Mouse (Mus musculus) left cerebral cortex, adult 11 months (tissue): ENCODE results near the gene BC107364.
"Not testable (repeated sequence)": the region's sequence is repeated elsewhere in the genome, so short reads cannot be mapped to it uniquely, and the experiment has no call there.

Source experiments
- DNase-seq: peaks from one replicate; pipeline ENCODE4 v3.0.0; 2022; ENCODE audit warnings: low spot score

Gene BC107364

DNA sequence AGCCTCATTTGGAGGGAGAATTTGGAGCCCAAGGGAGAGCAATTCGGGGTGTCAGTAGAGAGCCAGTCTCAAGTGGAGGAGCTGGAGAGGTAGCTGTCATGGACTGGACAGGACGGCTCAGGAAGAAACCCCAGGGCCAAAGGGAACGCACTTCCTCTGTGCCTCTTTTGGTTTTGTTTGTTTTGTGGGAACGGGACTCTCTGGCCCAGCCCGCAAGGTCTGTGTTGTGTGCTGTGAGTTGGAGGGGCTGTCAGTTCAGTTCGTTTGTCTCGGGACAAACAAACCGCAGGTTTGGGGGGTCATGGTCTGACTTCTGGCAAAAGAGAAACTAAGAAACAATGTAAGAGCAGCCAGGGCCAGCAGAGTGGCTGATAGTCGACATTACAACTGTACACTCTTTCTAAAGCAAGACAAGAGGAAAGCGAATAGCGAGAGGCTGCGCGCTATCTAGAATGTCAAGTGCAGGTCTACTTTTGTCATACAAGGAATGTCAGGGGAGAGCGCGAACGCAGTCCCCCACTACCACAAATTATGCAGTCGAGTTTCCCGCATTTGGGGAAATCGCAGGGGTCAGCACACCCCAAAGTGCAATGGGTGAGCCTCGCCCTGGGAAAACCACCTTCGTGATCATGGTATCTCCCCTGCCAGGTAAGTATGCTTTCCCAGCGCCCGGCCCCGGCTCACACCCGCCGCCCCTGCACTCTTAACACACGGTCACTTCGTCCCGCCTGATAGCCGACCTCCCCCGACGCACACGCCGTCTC, 34.1 kb upstream of the BC107364 start:
- DNase-seq: not testable (repeated sequence)

DNA sequence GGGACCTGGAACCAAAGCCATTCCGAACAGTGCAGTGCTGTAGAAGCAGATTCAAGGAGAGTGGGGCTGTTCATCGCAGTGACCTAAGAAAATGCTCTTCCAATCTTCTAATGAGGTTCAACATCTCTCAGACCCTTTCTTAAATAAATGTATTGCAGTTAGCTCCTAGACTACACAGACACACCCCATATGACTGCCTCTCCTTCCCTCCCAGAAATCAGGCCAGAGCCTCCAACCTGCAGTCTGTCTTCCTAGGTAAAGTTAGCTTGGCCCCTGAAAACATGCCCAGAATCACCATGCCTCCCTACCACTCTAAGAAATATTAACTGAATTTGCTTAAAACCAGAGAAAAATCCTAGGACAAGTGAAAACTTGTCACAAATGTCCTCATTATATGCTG, 33.3 kb upstream of the BC107364 start:
- no peak for DNase-seq

DNA sequence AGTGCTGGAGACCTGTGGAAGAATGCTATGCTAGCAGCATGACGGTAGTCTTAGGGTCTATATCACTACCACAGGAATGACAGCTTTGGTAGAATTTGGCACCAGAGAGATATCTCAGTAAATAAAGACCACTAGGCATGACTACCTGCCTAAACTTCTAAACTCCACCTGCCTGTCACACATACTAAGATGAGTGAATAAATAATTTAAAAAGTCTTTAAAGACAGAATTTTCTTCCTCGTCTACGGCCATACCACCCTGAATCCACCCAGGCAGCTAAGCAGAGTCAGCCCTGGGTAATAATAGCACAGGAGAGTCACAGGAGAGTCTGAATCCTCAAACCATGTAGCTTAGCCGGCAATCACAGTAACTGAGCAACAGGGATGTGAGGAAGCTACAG, 32.8 kb upstream of the BC107364 start:
- no peak for DNase-seq

DNA sequence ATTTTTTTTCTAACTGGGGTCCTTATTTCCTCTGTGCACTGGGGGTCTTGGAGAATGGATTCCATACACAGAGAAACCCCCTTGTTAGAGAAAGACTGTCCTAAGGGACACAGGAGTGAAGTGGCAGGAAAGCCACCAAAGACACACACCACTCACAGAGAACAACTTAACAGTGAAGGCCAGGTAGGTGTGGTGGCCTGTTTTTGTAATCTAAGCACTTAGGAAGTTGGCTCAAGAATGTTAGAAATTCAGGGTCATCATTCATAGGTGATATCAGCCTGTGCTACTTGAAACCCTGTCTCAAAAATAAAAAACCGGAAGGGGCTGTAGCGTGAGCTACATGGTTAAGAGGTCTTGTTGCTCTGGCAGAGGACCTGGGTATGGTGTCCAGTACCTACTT, 31.8 kb upstream of the BC107364 start:
- DNase-seq: no peak

DNA sequence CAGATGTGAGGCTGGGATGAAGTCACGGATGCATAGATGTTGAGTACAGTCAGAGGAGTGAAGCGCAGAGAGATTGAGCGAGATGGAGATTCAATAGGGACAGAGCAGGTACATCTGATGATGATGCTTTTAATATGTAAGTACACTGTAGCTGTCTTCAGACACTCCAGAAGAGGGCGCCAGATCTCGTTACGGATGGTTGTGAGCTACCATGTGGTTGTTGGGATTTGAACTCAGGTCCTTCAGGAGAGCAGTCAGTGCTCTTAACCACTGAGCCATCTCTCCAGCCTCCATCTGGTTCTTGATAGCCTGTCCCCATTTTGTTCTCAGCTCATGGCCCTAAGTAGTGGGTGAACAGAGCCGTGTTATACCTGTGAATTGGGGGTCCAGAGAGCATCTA, 30.9 kb upstream of the BC107364 start:
- not testable (repeated sequence) for DNase-seq

DNA sequence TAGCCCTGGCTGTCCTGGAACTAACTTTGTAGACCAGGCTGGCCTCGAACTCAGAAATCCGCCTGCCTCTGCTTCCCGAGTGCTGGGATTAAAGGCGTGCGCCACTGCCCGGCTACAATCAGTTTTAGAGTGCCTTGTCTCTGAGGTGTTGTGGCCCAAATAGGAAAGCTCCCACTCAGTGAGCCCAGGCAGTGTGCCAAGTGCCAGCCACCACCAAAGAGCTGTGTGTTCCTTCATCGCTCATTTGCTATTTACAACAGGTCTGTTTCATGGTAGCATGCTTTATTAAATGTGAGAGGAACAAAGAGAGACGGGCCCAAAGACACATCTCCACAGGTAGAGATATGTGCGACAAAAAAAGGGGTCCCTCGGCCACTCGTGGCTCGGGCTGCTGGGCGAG, 30.3 kb upstream of the BC107364 start:
- DNase-seq: no peak

DNA sequence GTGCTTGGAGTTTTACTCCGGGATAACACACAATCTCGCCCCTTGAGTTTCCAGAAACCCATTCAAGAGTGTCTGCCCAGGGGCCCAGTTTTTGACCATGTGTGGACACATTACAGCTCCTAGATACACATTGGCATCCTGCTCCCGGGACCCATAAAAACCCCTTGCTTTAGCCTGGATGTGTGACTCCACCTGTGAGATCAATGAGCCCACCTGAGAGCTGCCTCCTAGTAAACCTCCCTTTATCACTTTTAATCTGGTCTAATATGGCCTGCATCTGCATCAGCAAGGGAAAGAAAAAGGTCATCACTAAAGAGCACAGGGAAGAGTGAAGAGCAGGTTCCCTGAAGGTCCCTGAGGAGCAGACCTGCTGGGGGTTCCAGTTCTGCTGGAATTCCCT, 29.8 kb upstream of the BC107364 start:
- no peak for DNase-seq

DNA sequence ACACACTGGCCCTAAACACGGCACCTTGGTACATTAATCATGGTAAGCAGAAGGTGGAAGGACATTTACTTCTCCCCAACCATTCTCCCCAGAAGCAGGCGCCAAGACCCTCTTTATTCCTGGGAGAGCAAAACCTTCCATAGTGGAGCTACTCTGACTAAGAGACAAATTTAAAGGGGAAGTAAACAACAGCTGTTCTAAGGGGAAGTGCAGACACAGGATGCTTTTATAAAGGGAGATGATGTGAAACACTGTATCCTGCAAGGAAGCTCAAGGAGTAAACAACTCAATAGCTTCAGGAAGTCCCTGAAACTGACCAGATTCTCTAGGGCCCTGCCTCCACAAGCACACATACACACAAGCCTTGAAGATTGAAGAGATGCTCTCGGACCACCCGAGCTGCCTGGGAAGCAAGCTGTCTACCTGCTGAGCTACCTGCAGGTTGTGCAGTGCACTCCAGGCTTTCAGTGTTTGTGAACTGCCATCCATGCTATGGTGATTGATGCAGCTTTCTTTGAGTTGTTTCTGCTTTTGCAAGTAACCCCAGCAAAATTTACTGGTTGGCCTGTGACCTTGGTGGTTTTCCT, 28.7 kb upstream of the BC107364 start:
- no peak for DNase-seq

DNA sequence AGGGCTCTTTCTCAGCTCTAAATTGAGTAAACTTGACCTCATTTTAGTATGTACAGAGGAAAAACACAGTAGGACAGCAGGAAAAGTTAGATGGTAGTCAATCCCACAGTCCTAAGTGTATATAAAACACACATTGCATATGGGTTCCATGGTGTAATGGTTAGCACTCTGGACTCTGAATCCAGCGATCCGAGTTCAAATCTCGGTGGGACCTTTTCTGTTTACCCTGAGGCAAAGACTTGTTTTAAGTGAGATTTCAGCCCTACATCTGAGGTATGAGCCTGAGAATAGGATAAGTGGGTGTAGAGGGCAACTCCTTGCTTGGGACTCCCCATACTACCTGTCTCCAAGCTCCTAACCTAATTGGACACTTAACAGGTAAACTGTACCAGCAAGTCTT, 27.1 kb upstream of the BC107364 start:
- DNase-seq: no peak

DNA sequence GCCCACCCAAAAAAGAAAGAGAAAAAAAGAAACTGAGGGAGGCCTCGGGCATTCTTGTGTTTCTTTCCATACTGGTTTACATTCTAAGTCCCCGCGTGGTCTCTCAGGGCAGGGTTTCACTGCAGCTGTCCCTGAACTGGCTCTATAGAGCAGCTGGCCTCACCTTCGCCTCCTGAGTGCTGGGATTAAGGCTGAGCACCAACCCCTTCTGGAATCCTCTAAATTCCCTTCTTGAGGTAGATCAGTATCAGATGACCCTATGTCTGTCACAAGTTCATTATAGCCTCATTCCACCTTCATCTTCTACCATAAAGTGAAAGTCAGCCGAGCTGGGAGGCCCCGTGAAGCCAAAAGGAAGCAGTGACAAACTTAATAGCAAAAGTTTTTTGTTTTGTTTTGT, 25.5 kb upstream of the BC107364 start:
- no peak for DNase-seq

DNA sequence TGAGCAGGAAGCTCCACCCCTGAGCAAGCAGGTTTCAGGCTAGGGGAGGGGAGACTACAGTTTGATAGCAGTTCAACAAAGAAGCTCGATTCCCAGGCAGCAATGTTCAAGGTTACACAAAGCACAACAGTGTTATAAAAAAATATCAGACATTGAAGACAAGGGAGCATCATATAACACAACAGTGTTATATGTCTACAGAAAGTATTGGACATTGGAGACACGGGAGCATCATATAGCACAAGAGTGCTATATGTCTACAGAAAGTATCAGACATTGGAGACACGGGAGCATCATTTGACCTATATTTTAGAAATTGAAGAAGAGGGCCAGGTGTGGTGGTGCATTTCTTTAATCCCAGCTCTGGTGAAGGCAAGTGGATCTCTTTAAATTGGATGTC, 25.0 kb upstream of the BC107364 start:
- DNase-seq: no peak

DNA sequence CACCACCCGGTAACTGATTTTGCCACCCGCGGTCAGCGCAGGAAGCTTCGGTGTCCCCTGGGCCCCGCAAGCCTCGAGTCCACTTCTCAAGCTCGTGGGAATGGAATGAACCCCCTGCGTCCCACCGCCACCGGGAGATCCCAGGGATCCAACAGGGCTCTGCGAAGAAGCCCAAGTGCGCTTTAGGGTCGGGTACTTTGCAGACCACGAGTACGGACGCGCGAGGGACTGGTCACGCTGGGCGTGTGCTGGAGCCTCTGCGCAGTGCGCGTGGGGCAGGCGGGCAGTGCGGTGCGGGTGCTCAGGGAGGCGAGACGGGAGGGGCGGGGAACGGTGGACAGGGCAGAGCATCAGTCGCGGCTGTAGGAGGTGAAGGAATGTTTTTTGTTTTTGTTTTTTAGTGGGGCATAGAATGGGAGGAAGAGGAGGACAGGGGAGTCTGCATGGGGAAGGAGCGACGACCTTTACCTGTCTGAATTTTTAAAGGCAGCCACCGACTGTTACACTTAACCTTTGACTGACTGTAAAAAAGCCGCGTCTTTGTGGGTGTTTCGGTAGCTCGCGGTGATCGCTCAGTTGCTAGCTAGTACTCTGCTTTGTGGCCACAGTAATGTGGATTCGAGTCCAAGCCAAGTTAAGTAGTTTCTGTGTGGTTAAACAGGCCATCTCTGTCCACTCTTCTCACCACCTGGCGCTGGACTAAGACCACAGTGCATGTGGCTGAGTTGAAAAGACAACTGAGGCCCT, 23.0 kb upstream of the BC107364 start:
- DNase-seq: no peak

DNA sequence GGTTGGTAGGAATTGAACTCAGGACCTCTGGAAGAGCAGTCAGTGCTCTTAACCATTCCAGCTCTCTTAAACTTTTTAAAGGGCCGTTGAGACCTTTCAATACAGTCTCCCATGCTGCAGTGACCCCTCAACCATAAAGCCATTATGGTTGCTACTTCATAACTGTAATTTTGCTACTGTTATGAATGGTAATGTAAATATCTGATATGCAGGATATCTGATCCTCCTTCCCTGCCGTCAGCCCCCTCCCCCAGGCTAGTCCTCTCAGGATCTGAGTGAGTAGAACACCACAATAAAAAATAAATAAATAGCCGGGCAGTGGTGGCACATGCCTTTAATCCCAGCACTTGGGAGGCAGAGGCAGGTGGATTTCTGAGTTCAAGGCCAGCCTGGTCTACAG, 21.4 kb upstream of the BC107364 start:
- not testable (repeated sequence) for DNase-seq

DNA sequence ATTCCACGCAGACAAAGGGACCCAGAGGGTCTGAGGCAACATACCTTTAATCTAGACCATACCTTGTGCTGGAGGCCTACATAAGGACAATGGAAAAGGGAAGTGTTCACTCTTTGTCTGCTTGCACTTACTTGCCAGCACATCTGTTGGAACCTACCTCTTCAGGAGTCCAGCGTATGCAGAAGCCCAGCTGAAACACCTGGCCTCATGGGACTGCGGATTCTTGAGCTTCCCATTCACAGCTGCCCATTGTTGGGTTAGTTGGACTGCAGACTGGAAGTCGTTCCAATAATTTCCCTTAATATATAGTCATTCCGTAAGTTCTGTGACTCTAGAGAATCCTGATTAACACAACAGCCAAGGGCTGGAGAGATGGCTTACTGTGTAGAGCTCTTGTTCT, 20.0 kb upstream of the BC107364 start:
- no peak for DNase-seq

DNA sequence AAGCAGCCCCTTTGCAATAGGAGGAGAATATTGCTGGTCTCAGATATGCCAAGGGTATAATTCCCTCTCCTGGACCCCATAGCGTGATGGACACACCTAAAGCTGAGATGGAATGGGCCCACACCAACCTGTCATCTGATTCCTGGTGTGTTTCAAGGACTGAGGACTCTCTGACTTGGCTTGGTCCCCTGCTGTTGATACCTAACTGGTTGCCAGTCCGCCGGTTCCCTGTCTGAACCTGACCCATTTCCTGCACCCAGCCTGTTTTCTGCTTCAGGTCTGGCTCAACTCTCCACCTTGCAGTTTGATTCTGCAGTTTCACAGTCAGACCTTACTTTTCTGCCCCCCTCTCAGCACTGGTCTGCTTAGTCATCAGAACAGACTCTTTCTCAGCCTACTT, 17.5 kb upstream of the BC107364 start:
- no peak for DNase-seq

DNA sequence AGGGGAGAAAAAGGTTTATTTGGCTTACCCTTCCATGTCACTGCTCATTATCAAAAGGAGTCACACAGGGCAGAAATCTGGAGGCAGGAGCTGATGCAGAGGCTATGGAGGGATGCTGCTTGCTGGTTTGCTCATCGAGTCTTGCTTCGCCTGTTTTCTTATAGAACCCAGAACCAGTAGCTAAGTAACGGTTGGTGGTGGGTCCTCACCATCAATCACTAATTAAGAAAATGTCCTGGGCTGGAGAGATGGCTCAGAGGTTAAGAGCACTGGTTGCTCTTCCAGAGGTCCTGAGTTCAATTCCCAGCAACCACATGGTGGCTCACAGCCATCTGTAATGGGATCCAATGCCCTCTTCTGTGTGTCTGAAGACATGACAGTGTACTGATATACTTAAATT, 16.2 kb upstream of the BC107364 start:
- DNase-seq: not testable (repeated sequence)

DNA sequence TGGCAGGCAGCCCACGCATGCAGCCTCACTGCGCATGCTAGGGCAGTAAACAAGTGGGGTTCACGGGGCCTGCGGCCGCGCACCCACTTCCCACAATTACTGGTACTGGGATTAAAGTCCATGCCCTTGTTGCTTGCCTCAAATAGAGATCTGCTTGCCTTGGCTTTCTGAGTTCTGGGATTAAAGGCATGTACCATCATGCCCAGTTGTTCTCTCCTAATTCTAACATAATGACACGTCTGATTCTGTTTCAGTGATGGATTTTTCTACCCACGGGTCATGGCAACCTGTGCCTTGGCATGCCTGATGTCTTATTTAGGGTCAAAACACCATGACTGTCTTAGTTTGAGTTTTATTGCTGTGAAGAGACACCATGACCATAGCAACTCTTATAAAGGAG, 15.5 kb upstream of the BC107364 start:
- no peak for DNase-seq

DNA sequence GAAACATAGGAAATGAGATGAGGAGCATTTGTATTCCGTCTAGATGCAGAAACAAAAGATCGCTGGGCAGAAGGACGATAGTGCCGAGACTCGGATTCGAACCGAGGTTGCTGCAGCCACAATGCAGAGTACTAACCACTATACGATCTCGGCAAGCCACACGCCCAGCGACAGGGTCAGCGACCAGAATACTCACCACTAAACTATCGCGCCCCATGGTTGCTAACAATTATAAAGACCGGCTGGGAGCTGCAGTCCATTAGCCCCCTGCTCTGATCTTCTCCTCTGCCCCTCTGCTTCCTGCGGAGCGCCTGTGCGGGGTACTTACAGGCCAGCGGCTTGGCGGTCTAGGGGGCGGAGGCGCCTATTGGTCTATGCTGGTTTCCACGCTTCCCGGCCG, 11.8 kb upstream of the BC107364 start:
- DNase-seq: no peak

DNA sequence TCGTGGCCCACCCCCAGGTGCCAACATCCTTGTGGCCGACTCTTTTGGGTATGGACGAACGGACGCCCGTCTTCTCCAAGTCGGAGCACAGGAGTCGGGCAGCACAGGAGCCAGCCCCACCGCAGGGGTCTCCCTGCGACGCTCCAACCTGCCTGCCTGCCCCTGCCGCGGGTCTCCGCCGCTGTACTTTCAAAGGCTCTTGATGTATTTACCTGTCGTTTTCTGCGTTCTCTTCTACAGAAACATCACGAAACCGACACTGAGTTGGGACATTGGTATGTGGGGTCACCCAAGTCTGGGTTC, 8.4 kb upstream of the BC107364 start:
- not testable (repeated sequence) for DNase-seq

DNA sequence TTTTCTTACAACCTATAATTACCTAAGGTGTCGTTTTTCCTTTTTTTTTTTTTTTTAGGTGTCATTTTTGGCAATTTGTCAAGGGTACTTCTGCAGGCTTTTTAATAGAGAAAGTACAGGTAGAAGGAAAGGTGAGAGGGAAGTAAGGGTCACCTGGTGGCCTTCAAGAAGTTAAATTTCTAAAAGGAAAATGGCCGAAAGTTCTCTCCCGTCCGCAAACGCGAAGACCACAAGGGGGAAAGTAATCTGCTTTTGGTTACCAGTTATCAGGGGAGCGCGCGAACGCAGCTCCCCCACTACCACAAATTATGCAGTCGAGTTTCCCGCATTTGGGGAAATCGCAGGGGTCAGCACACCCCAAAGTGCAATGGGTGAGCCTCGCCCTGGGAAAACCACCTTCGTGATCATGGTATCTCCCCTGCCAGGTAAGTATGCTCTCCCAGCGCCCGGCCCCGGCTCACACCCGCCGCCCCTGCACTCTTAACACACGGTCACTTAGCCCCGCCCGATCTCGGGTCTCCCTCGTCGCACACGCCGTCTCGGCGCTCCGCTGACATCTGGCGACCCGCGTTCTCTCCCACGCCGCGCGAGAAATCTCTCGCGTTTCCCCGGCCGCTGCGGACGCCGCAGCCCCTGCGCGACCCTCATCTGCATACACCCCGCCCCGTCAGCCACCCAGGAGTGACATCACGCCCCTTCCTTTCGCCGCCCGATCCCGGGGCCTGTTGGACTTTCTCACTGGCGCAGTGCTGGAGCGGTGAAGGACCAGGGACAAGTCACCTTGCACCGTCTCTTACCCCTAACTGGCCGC, 7.9 kb upstream of the BC107364 start:
- not testable (repeated sequence) for DNase-seq

DNA sequence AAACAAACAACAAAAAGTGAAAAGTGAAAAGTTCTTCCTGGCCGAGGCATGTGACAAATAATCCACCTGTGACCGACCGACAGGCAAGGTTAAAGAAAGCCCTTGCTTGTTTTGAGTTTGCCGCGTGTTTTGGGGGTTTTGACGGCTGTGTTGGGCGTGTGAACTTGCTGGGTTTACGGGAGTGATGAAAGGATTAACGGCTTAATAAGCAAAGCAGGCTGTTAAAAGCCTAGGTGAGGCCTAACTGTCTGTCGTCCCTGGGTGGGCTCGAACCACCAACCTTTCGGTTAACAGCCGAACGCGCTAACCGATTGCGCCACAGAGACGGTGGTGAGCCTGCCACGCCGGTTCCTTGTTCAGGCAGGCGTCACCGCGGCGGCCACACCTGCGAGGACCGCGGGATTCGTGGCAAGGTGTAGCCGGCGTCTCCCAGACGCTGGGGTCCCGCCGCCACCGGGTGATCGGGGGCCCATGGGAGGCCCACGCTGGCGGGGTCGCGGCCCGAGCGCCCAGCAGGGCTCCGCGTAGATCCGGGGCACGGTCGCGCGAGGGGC, 6.9 kb upstream of the BC107364 start:
- DNase-seq: not testable (repeated sequence)

DNA sequence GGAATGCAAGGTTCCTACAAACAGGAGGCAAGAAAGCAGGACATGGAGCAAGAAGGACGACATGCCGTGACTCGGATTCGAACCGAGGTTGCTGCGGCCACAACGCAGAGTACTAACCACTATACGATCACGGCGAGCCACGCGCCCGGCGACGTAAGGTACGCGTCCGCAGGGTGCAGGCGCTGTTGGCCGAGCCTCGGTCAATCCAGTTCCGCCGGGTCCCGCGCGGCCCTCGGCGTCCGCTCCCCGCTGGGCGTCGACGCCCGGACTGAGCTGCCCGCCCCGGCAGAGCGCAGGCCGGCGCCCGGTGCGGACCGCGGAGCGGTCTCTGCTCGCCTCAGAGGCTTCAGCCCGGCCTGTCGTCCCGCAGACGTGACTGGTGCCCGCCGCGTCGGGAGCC, 5.9 kb upstream of the BC107364 start:
- DNase-seq: not testable (repeated sequence)
